Mouse (Mus musculus) layer of hippocampus, adult 9-10 months (tissue): ENCODE results near the gene Tle1.

Experiments used
- DNase-seq: peaks from one replicate; pipeline ENCODE4 v3.0.0; 2022; ENCODE audit warnings: low spot score

The Tle1 gene

DNA sequence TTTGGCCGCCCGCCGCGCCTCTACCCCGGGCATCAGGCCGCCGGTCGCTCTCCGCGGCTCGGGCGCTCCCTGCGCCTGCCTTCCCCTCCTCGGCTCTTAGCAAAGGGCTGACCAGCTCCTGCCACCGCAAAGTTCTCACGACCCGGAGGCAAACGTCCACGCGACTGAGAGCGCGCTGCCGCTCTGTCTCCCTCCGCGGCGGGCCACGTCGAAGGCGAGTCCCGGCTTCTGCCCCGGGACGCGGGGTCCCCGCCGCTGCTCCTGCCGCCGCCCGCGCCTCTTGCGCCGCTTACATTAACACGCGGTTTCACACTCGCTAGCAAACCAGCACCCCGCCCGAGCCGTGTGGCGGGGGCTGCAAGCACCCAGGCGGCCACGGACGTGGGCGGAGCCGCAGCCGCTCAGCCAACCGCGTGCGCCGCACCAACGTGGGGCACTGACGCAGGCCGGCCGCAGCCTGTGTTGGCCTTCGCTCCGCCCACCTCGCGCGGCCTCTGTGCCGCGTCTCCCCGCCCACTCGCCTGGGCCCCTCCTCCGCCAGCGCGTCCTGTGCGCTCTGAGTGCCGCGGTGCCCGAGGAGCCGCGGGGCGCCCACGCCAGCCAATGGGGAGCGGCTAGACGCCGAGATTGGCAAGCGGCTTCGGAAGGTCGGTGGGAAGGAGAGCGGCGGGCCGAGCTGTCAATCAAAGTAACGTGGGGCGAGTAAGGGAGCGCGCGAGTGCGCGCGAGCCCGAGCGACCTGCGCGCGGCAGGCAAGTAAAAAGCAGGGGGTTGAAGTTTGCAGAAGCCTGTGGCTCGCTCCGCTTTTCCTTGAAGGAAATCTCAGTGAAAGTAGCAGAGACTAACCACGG lies at the start of gene Tle1:
Gene Tle1 (minus strand): TSS at position 361 of the 851 bp plus-strand sequence.
- DNase-seq = peak; percentile 97

DNA sequence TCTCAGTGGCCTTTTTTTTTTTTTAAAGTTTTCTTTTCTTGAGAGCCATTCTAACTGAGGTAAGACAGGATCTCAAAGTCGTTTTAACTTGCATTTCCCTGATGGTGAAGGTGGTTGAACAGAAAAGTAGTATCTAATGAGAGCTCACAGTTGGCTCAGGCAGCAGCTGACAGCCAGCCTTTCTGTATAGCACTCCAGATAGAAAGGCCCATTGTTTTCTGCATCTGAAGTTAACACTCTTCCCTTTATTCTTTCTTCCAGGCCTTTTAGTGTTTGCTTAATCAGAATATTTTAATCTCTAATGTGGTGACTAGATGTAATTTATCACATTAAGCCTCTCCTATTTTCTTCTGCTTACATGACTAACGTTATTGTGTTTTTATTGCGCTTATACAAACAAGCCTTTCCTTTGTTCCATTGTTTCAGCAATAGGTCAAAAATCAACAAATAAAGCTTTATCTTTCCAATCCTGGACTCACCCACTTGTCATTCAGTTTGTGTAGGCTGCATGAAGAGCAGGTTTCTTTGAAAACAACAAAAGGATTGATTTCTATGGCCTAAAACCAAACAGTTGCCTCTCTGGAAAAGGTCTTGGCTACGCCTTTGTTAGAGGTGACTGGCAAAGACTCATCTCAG lies 33.0 kb upstream of the Tle1 start:
- peak; percentile 10 for DNase-seq

DNA sequence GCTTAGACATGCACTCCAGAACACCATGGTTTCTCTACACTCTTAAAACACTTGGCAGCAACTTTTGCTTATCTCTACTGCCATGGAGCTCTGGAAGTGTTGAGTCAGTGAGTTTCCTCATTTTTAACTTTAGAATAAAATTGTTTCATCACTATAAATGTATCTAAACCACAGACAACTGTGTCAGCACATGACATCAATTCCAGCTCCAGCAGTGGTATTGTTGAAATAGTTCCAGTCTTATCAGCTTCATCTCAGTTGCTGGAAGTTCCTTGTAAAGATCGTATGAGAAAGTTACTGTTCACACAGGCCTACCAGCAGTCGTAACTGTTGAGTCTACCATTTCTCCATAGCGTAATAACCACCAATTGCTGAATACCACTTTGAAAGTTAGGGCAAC lies 31.5 kb upstream of the Tle1 start:
- no peak for DNase-seq

DNA sequence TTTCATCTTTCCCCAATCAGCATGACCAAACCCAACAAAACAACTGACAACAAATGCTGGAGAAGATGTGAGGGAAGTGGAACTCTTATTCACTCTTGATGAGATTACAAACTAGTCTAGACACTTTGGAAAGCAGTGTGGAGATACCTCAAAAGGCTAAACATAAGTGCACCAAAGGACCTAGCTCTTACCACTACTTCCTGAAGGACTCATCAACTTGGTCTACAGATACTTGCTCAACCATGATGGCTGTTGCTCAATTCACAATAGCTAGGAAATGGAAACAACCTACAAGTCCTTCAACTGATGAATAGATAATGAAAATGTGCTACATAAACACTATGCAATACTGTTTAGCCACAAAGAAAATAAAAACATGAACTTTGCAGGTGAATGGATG lies 30.1 kb upstream of the Tle1 start:
- DNase-seq = no peak

DNA sequence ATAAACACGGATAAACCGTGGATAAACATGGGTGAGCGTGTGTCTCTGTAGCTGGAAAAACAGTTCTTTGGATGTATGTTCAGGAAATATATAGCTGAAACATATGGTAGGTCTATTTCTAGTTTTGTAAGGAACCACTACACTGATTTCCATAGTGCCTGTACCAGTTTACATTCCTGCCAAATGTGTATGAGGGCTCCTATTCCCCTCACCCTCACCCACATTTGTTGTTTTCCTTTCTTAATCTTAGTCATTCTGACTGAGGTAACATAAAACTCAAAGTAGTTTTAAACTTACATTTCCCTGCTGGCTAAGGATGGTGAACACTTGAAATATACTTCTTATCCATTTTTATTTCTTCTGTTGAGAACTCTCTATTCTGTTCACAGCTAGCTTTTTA lies 20.9 kb upstream of the Tle1 start:
- no peak for DNase-seq

DNA sequence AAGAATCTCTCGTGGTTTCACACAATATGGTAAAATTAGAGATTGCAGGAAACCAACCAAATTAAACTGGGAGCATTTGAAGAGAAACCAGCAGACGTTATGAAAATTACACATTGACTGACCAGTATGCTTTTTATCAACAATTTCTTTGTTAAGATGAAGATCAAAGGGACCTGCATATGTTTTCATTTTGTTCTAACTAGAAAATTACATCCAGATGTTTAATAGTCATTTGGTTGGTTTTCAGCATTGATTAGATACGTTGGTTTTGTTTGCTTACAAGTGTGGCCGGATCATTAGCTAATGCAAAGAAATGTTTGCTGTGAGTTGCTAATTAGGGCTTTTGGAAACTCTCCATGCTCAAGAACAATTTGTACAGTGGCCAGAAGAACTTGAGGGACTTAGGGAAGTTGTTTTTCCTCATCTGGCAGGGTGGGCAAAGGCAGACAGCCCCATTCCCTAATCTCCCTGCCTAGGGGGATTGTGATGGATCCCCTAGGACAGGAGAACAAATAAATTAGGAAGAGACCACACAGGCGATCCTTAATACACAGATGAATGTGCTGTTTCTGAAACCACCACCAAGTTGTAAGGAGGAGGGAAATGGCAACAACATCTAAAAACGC lies 3.8 kb upstream of the Tle1 start:
- no peak for DNase-seq

DNA sequence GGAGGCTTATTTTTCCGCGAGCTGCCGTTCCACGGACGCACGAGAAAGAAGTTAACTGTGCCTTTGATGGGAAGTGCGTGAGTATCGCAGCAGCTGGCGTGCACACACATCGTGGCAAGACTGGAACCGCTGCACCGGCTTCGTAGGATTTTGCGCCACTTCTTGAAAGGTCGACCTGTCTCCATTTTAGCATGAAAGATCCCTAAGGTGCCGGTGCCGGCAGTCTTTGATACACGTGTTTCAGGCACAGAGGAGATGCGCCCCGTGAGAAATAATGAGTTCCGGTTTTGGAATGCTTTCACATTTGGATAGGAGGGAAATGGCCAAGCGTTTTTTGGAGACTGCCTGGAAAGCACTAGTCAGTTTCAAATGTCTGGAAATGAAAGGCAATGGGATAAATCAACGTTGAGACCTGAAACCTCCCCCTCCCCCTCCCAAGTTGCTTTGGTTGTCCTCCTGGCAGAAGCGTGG lies 837 bp upstream of the Tle1 start:
- DNase-seq = no peak

DNA sequence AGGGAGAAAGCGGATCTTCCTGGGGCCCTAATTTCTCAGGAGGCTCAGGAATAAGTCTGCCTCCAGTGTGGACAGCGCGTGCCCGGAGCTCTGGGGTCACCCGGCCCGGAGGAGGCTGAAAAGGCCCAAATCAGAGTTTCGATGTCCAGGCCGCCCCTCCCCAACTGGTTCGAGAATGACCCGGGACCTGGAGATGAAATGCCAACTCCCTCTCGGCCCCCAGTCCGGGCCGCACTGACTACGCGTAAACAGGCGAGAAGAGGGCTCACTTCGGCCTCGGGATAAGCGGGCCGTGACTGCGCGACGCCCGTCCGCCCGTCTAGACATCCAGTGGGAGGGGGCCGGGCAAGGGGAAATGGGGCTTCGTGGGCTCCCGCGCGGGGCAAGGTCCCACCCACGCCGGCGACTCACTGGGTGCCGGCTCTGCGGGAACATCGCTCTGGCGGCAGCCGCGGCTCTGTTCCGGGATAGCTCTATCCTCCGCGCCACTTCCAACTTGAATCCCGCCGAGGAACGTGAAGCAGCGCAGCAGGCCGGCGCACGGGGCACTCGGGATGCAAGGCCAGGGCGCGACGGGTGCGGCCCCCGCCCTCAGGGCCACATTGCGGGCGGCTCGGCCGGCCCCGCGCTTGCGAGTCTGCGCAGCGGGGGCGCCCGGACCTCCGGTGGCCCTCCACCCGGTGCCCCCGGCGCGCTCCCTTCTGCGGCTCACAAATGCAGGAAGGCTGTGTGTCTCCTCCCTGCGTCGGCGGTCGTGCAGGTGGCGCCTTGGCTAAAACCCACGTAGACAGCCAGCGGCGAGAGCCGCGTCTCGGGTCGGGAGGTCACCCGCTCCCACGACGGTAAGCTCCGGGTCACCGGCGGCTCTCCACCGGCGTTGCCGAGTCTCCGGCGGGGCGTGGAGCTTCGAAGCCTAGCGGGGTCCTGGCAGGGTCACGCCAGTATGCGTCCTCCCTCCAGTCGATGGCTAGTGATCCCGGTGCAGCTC lies 854 bp downstream of the Tle1 start:
- DNase-seq = no peak

DNA sequence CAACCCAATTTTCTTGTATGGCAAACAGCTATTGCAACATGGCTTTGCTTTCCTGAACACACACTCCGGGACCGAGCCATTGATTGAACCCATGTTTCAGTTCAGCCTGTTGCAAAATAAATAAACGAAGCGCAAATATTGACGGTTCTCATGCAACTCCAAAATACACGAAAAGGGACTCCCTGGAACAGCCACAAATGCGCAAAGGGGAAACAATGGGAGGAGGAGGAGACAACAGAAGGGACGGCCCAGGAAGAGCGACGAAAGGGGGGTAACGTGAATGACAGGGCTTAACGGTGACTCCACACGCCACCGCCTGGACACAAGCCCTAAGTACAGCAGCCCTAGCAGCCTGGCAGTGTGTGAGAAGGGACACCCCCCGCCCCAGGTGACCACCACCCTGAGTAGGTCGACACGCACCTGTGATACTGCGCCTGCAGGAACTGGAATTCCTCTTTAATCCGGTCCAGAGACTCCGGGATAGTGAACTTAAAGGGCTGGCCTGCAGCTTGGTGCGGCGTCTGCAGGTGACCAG lies 1.8 kb downstream of the Tle1 start:
- DNase-seq = peak; percentile 77

DNA sequence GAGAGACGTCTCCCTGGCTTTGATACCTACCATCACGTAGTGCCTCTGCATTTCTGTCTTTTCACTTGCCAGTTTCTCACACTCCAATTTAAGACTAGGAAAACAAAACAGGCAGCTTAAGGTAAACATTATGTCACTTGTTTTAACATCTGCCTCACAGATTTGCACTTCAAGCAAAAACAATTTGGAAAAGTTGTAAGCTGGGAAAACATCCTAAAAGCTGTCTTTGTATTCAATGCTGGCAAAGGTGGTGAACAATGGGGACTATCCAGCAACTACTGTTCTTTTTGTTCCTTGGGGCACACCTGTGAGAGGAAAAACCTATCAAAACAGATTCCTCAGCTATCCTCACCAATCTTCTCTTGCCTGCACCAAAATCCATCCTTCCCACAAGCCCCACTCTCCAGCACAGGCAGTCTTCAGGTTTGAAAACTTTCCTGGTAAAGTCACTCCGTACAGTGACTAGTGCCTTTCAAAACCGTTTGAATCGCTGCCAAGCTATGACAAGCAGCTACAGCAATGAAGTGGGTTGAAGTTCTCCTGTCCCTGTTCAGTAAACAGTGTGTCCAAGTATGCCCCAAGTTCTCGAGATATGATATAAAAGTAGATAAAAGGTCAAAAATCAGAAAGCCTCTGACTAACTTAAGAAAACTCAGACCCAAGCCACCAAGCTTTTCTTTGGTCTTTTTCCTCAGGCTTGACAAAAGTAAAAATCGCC lies 2.7 kb downstream of the Tle1 start:
- no peak for DNase-seq

DNA sequence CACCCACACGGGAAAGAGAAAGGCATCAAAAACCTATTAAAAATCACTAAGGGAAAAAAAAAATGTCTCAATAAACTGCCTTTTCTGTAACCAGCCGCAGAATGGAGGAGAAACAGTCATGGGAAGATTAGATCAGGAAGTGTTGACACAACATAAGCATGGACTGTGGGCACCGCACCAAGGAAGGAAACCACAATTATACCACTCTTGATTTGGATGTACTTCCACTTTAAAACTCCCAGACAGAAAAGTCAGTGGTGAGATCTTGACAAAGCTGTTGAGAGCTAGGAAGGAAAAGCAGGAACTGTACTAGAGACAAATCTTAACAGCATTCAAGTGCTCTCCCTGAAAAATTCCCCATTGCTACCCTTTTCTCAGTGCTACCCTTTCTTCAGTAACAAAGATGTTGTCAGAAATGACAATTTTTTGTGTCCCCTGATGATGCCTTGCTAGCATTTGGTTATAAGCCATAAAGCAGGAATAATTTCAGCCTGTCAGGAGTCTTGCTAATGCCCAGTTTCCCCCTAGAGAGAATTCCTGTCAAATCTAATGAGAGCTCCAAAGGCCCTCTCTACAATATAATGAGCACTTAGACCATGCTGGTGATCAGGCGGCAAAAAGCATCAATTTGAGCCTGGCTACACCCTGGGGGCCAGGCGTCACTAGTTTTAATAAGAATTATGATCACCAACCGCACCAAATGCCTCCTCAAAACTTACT lies 5.4 kb downstream of the Tle1 start:
- DNase-seq = no peak

DNA sequence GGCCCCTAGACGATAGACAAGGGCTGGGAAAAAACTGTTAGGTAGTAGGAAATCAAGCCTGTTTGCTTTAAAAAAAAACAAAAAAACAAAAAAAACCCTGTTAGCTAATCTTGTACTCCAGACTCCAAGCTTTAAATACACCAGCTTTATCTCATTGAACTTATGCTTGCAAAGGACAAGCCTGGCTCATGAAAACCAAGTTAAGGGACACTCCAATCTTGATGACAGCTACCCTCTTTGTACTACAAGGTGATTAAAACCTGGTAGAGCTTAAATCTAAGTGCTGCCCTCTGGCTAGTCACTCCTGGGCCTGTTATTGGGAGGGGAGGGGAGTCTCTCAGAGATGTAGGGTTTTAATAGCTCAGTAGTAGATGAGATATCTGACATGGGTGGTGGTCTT lies 7.4 kb downstream of the Tle1 start:
- no peak for DNase-seq

DNA sequence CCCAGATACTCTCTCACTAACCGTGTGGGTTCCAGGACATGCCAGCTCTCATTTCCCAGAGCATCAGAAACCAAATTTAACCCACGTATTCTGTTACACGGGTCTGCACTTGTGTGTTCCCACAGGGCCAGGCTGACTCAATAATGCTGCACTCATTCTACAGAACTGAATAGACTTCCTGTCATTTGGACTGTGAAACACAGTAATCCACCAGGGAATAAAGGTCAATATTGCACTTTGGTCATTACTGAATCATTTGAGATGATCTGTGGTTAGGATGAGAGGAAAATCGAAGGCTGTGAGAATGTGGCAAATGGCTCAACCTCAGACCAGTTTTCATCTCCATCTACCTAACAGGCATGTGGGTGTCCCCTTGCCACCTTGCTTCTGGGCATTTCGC lies 16.2 kb downstream of the Tle1 start:
- DNase-seq = no peak

DNA sequence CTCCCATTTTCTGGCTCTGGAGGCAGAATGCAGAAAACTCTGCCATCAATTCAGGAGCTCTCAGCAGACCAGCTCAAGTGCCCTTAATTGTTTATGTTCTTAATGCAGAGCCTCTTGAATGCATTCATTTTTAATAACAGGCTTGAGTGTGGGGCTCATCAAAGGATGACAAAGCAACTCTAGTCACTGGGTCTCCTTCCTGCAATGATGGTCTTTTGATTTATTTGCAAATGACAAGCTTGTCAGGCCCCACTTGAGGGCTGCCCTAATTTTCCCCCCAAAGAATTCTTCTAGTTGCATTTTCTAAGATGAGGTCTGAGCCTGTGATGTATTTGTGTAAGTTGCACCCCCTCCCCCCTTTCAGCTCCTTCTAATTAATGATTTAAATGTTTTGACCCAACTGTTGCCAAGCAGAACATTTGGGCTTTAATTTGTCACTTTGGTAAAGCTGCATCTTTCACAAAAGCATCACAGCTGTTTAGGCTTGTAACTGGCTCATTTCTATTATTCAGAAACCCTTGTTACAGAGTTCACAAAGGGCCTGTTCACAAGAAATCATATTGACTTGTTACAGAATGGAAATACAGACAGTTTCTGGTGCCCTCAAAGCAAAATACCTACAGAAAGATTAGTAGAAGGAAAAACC lies 18.3 kb downstream of the Tle1 start:
- no peak for DNase-seq

DNA sequence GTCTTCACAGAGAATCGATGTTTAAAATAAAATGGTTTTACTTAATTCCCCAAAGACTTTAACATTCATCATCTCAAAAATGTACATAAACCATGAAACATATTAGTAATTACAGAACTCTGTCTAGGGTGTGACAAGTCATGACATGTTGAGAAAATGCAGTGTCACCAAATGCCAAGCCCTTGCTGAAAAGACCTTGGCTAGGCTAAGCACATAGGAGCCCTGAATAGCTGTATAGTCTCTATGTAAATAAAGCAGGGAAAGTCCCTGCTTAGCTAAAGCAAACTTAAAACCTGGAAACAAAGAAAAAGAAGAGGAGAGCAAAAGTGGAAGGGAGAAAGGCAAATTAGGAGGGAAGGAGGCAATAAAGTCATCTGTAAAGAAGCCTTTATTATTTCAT lies 24.8 kb downstream of the Tle1 start:
- no peak for DNase-seq

DNA sequence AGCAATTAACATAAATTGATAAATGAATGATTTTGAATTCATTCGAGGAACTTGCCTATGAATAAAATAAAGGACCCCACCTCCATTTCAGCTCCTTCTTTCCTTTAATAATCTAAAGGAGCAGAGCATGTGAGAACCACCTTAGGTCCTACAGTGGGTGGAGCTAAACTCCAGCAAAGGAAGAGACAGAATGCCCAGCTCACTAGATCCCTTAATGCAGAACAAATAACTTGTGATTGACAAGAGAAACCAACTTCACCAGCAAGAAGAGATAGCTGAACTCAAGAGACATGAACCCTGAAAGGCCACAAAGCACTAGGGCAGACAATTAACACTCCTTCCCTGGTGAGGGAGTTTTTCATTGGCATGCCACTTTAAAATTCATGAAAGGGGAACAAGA lies 32.5 kb downstream of the Tle1 start:
- DNase-seq = no peak

DNA sequence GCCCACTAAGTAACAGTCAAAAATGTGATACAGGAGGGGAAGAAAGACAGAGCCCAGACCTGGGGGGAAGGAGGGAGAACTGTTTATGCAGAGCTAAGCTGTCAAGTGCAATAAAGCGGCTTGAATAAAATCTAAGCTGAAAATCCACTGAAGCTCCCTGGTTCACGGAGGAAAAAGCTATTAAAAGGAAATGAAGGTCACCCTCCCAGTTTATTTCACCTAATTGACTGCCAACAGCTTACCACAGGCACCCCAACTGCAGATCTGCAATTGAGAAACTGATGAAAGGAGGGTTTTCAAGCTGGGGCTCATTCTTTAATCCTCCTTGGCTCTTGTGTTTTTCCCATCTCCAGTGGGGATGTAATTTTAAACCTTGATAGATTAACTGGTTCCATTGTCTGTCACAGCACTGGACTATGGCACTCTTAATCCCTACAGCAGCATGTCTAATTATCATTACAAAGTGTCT lies 32.9 kb downstream of the Tle1 start:
- no peak for DNase-seq

DNA sequence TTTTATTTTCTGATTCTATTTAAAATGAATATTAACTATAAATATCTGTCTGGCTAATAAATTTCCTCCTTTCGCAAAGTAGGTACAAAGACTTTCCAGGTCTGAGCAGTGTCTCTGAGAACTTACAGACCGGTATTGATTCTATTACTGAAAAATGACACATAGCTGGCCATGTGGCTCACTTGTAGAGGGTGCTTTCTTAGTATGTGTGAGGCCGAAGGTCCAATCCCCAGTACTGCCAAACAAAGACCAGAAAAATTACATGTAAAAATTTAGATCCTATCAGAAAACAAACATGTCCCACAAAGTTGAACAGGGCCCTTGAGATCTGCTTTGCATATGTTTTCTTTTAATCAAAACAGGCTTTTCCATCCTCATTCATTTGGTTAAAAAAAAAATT lies 33.5 kb downstream of the Tle1 start:
- DNase-seq = no peak

DNA sequence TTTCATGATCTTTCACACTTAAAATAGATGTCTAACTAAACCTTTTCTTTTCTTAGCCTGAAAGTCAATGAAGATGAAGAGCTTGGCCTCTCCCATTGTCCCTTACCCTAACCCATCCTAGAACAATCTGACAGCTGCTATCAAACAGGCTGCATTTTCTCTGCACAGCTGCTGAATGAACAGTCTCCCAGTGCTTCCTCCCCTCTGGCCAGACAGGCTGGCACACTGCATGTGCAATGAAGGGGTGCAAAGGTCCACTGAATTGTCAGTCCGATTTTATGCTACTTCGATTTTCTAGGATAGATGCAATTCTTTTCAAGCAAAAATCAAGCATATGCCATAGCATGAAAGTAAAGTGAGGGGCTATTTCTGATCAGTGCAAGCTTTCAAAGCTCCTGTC lies 34.2 kb downstream of the Tle1 start:
- no peak for DNase-seq

DNA sequence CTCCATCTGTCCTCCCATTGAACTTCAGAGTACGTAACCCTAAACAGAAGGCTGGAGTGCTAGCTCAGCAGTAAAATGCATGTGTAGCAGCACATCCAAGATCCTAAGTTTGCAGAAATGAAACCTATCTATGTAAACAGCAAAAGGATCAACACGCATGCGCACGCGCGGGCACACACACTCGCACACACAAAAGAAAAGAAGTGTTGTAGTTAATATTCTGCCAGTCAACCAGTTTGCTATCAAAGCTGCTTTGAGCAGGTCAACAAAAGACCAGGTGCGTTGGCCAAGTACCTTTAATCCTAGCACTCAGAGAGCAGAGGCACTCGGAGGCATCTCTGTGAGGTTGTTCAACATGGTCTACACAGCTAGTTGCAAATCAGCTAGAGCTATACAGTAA lies 35.0 kb downstream of the Tle1 start:
- no peak for DNase-seq
